ENCODE assay signal across 9 mouse cellular contexts in genomic region chr11:60189501-60190040, GRCm38 (mm10). TPM values are rescaled to one million over a fixed set of nuclear protein-coding genes. Genes with fewer than 3 reads are reported as not detected.
DNase-seq lines count a peak whose midpoint lies in the region; ATAC-seq lines count a peak whose summit lies in the region.
"Had no signal": no experiment of that assay in that cellular context is flagged by ENCODE, and none has a peak within 500 bp of the region (broad histone marks: within the 10 kb centered on the region; RNA-seq: fewer than 3 reads in every experiment).

No protein-coding gene starts in this region.

- 85% methylated on average over 21 of the region's 21 CpGs for WGBS in forebrain, embryonic 14.5 days
- 80% methylated on average over 21 of the region's 21 CpGs for WGBS in forebrain, embryonic 15.5 days

- no peak overlapping the region for H3K9ac ChIP-seq in forebrain, embryonic 14.5 days (ENCODE audit: low read length)
- H3K9ac ChIP-seq in forebrain, embryonic 15.5 days (replicated peaks) = no peak overlapping the region
- H3K9ac ChIP-seq: liver, embryonic 15.5 days had no signal

- no peak overlapping the region for H3K4me3 ChIP-seq in forebrain, embryonic 14.5 days (ENCODE audit: low read depth, low read length)
- H3K4me3 ChIP-seq in forebrain, embryonic 15.5 days = no peak overlapping the region
- H3K4me3 ChIP-seq: liver, embryonic 15.5 days had no signal

- no peaks in the 10 kb centered on the region for H3K9me3 ChIP-seq in forebrain, embryonic 14.5 days (replicated peaks; ENCODE audit: control insufficient read depth, low read length)
- H3K9me3 ChIP-seq in forebrain, embryonic 15.5 days = no peaks in the 10 kb centered on the region
- H3K9me3 ChIP-seq: liver, embryonic 15.5 days had no signal

- peaks cover 14% of the 10 kb centered on the region for H3K4me1 ChIP-seq in forebrain, embryonic 14.5 days (ENCODE audit: control insufficient read depth, insufficient read depth, low read length)
- H3K4me1 ChIP-seq in forebrain, embryonic 15.5 days = peaks cover 34% of the 10 kb centered on the region

- H3K36me3 ChIP-seq in forebrain, embryonic 14.5 days (ENCODE audit: control insufficient read depth, insufficient read depth, low read length) = peaks cover 91% of the 10 kb centered on the region
- peaks cover 64% of the 10 kb centered on the region for H3K36me3 ChIP-seq in forebrain, embryonic 15.5 days

- no peak for ATAC-seq in forebrain, embryonic 14.5 days
- ATAC-seq in forebrain, embryonic 15.5 days (replicated peaks) = no peak
- ATAC-seq in inflammation-experienced regulatory T-cells, adult 6 months = no peak

- H3K27me3 ChIP-seq in forebrain, embryonic 14.5 days (replicated peaks; ENCODE audit: control insufficient read depth, insufficient read depth, low read length) = no peaks in the 10 kb centered on the region
- H3K27me3 ChIP-seq in forebrain, embryonic 15.5 days = no peaks in the 10 kb centered on the region
- H3K27me3 ChIP-seq: liver, embryonic 15.5 days had no signal

- H3K4me2 ChIP-seq in forebrain, embryonic 14.5 days (ENCODE audit: low read length) = no peak overlapping the region
- H3K4me2 ChIP-seq in forebrain, embryonic 15.5 days (replicated peaks) = no peak overlapping the region
- H3K4me2 ChIP-seq: liver, embryonic 15.5 days had no signal

- peak overlapping the region; percentile 21; the same call in 1 of the 2 replicates for H3K27ac ChIP-seq in forebrain, embryonic 14.5 days (ENCODE audit: low read depth, low read length)
- H3K27ac ChIP-seq in forebrain, embryonic 15.5 days (replicated peaks) = no peak overlapping the region
- H3K27ac ChIP-seq: liver, embryonic 15.5 days had no signal

- no peak for DNase-seq in forebrain, embryonic 14.5 days (ENCODE audit: low spot score)
- DNase-seq in lung, postnatal 10 days = peak; percentile 49
- DNase-seq in lung, adult 18-20 months = no peak
- peak; percentile 61 for DNase-seq in brain, adult 2 months (ENCODE audit: low read depth, low spot score)
- DNase-seq in kidney, postnatal 4 days = peak; percentile 50 to 64
- no peak for DNase-seq in embryo, embryonic 10 days (ENCODE audit: low spot score)

RNA-seq across cellular contexts. Expression of gene Srebf1, which starts 32.8 kb away (rescaled TPM):
- polyA plus RNA-seq in forebrain, embryonic 14.5 days (2014; fragmentation: Nextera tagmentation; extraction: Ambion mirVana) = 42.6 and 44.3 TPM in 2 replicates
- polyA plus RNA-seq in forebrain, embryonic 15.5 days (2015; fragmentation: Nextera tagmentation; extraction: Ambion mirVana) = 48.2 and 52.7 TPM in 2 replicates
- polyA plus RNA-seq in inflammation-experienced regulatory T-cells, adult 6 months (2017; shearing (Covaris generic)) = 10 to 100 TPM; 21.7 to 26.7 (median 24.3) TPM

Comparison
In these comparisons a context has a peak if more than half of its experiments do, and no peak if none do; other contexts are left out.
1. DNase-seq: peak in lung, postnatal 10 days (single experiment), brain, adult 2 months (single experiment) and kidney, postnatal 4 days (2 of 2); none in forebrain, embryonic 14.5 days (single experiment), lung, adult 18-20 months (0 of 2) and embryo, embryonic 10 days (single experiment).